Mouse (Mus musculus): Measurements from ENCODE around the gene Cabp7. TPM values are rescaled to one million over a fixed set of nuclear protein-coding genes. Genes with fewer than 3 reads are reported as not detected.

Cabp7 gene
- polyA plus RNA-seq, 1 experiment, result 29.8 TPM

DNA sequence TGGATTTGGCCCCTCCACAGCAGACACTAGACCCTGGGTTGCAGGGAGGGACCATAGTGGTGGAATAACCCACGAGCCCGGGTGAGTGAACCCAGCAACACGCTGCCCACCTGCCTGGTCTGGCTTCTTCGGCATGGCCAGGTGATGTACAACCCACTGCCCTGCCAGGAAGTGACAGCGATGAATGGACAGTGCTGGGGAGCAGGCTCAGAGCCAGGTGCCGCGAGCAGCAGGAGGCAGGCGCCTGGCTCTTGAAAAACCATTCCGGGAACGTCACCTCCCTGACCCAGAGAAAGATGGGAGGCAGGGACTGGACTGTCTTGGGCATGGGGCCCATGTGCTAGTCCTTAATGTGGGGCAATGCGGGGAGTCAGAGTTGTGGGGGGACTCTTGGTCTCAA is 8.3 kb upstream of the Cabp7 start:
- TF ChIP-seq POLR2A (IDR thresholded peaks at IDR 0.05; ENCODE audit: extremely low read depth, insufficient read depth, low read length) (no peak), CTCF (IDR thresholded peaks at IDR 0.05; ENCODE audit: extremely low read depth, insufficient read depth, low read length) (no peak)
- Histone ChIP-seq H3K4me3 (ENCODE audit: insufficient read depth, low read length) (no peak overlapping the region), H3K27ac (ENCODE audit: insufficient read depth, low read length) (no peak overlapping the region), H3K4me1 (ENCODE audit: control insufficient read depth, insufficient read depth, low read length) (no peaks in the 10 kb centered on the region)

DNA sequence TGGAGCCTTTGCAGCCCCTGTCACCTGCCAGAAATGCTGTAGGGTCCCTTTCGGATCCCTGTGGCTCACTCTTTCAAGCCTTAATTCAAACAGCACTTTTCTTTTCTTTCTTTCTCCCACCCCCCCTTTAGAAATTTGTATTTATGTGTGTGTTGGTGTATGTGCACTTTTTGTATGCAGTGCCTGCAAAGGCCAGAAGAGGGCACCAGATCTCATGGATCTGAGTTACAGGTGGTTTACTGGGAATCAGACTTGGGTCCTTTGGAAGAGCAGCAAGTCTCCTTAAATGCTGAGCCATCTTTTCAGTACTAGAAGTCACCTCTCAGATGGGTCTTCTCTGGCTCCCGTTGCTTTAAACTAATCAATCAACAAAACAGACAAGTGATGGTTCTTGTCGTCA is 7.5 kb upstream of the Cabp7 start:
- no peak overlapping the region for H3K27ac ChIP-seq (ENCODE audit: insufficient read depth, low read length)
- H3K4me3 ChIP-seq (ENCODE audit: insufficient read depth, low read length), result no peak overlapping the region
- H3K4me1 ChIP-seq (ENCODE audit: control insufficient read depth, insufficient read depth, low read length), result no peaks in the 10 kb centered on the region
- TF ChIP-seq POLR2A (IDR thresholded peaks at IDR 0.05; ENCODE audit: extremely low read depth, insufficient read depth, low read length) (no peak), CTCF (IDR thresholded peaks at IDR 0.05; ENCODE audit: extremely low read depth, insufficient read depth, low read length) (0 out of 2 replicates have a peak, but pooled peaks have one; percentile 5)

DNA sequence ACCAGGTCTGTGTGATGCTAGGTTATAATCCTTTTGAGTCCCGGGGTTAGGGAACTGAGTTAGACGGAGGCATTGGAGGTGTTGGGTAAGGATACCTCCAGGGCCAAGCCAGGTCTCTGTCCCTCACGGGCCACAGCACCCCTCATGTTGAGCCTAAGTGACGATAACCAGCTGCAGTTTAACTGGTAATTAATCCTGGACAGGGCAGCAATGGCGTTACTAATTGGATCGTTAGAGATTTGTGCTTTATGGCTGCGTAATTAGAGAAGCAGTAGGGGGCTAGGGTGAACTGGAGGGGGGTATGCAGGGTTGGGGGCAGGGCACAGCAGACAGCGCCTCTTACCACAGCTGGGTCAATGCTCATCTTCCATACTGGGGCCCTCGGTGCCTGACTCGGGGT is 6.3 kb upstream of the Cabp7 start:
- H3K27ac ChIP-seq (ENCODE audit: insufficient read depth, low read length), result no peak overlapping the region
- no peak for TF ChIP-seq POLR2A (IDR thresholded peaks at IDR 0.05; ENCODE audit: extremely low read depth, insufficient read depth, low read length)
- no peak for TF ChIP-seq CTCF (IDR thresholded peaks at IDR 0.05; ENCODE audit: extremely low read depth, insufficient read depth, low read length)
- no peaks in the 10 kb centered on the region for H3K4me1 ChIP-seq (ENCODE audit: control insufficient read depth, insufficient read depth, low read length)
- H3K4me3 ChIP-seq (ENCODE audit: insufficient read depth, low read length), result no peak overlapping the region

- no peak for TF ChIP-seq POLR2A (IDR thresholded peaks at IDR 0.05; ENCODE audit: extremely low read depth, insufficient read depth, low read length)
- TF ChIP-seq CTCF (IDR thresholded peaks at IDR 0.05; ENCODE audit: extremely low read depth, insufficient read depth, low read length), result no peak
Measured at GRCm38 (mm10) chr11:4750263-4750662, 3.7 kb upstream of the Cabp7 start.

GRCm38 (mm10) chr11:4747285-4747684 is 707 bp upstream of the Cabp7 start:
- peak overlapping the region; percentile 8 for H3K4me3 ChIP-seq (ENCODE audit: insufficient read depth, low read length)
- no peaks in the 10 kb centered on the region for H3K4me1 ChIP-seq (ENCODE audit: control insufficient read depth, insufficient read depth, low read length)
- TF ChIP-seq CTCF (IDR thresholded peaks at IDR 0.05; ENCODE audit: extremely low read depth, insufficient read depth, low read length) (no peak), POLR2A (IDR thresholded peaks at IDR 0.05; ENCODE audit: extremely low read depth, insufficient read depth, low read length) (no peak)
- no peak overlapping the region for H3K27ac ChIP-seq (ENCODE audit: insufficient read depth, low read length)

More at GRCm38 (mm10) chr11:4750263-4750662, 3.7 kb upstream of the Cabp7 start:
- H3K27ac ChIP-seq (ENCODE audit: insufficient read depth, low read length), result no peak overlapping the region
- no peak overlapping the region for H3K4me3 ChIP-seq (ENCODE audit: insufficient read depth, low read length)
- H3K4me1 ChIP-seq (ENCODE audit: control insufficient read depth, insufficient read depth, low read length), result no peaks in the 10 kb centered on the region

- Histone ChIP-seq H3K27ac (ENCODE audit: insufficient read depth, low read length) (no peak overlapping the region), H3K4me3 (ENCODE audit: insufficient read depth, low read length) (peak overlapping the region; percentile 35), H3K4me1 (ENCODE audit: control insufficient read depth, insufficient read depth, low read length) (no peaks in the 10 kb centered on the region)
- TF ChIP-seq CTCF (IDR thresholded peaks at IDR 0.05; ENCODE audit: extremely low read depth, insufficient read depth, low read length) (no peak), POLR2A (IDR thresholded peaks at IDR 0.05; ENCODE audit: extremely low read depth, insufficient read depth, low read length) (no peak)
Measured at GRCm38 (mm10) chr11:4745969-4746368, 609 bp downstream of the Cabp7 start.

- Histone ChIP-seq H3K27ac (ENCODE audit: insufficient read depth, low read length) (no peak overlapping the region), H3K4me3 (ENCODE audit: insufficient read depth, low read length) (no peak overlapping the region; the same call in 1 of the 2 replicates), H3K4me1 (ENCODE audit: control insufficient read depth, insufficient read depth, low read length) (no peaks in the 10 kb centered on the region)
- TF ChIP-seq POLR2A (IDR thresholded peaks at IDR 0.05; ENCODE audit: extremely low read depth, insufficient read depth, low read length) (no peak), CTCF (IDR thresholded peaks at IDR 0.05; ENCODE audit: extremely low read depth, insufficient read depth, low read length) (no peak)
Measured at GRCm38 (mm10) chr11:4744691-4745090, 1.9 kb downstream of the Cabp7 start.

- H3K4me3 ChIP-seq (ENCODE audit: insufficient read depth, low read length), result no peak overlapping the region
- TF ChIP-seq CTCF (IDR thresholded peaks at IDR 0.05; ENCODE audit: extremely low read depth, insufficient read depth, low read length) (no peak), POLR2A (IDR thresholded peaks at IDR 0.05; ENCODE audit: extremely low read depth, insufficient read depth, low read length) (no peak)
- no peaks in the 10 kb centered on the region for H3K4me1 ChIP-seq (ENCODE audit: control insufficient read depth, insufficient read depth, low read length)
- H3K27ac ChIP-seq (ENCODE audit: insufficient read depth, low read length), result no peak overlapping the region
Measured at GRCm38 (mm10) chr11:4740785-4741184, 5.8 kb downstream of the Cabp7 start.

DNA sequence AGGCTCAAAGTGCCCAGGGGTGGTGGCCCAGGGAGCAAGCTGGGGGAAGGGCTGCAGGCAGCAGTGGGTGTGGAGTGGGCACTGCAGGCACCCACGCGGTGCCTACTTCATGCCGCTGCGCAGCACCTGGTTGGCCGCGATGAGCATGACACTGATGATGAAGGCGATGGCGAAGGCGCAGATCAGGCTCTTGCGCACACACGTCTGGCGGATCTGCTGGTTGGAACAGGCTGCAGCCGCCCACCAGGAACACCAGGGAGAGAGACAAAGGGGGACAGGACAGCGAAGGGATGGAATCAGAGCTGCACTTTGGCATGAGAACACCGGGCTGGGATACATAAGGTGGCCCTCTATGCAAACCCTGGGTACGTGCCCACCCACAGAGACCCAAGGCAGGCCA is 7.9 kb downstream of the Cabp7 start:
- no peak overlapping the region for H3K4me3 ChIP-seq (ENCODE audit: insufficient read depth, low read length)
- no peaks in the 10 kb centered on the region for H3K4me1 ChIP-seq (ENCODE audit: control insufficient read depth, insufficient read depth, low read length)
- no peak overlapping the region for H3K27ac ChIP-seq (ENCODE audit: insufficient read depth, low read length)
- no peak for TF ChIP-seq CTCF (IDR thresholded peaks at IDR 0.05; ENCODE audit: extremely low read depth, insufficient read depth, low read length)
- no peak for TF ChIP-seq POLR2A (IDR thresholded peaks at IDR 0.05; ENCODE audit: extremely low read depth, insufficient read depth, low read length)

DNA sequence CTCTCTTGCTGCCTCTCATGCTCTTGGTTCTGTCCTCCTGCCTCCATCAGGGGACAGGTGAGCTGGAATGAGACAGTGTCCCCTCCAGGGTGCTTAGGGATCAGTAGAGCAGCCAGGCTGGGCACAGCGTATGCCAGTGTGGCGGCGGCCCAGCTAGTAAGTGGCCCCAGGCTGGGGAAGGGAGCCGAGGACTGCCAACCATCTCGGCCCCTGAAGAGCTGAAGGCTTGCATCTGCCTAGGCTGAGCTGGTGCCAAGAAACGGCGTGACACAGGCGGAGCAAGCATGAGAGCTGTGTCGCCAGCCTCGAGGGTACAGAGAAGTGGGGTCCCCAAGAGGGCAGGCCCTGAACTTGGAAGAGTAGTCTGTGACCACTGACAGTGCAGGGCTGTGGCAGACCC is 8.9 kb downstream of the Cabp7 start:
- no peak overlapping the region for H3K27ac ChIP-seq (ENCODE audit: insufficient read depth, low read length)
- no peak overlapping the region for H3K4me3 ChIP-seq (ENCODE audit: insufficient read depth, low read length)
- no peaks in the 10 kb centered on the region for H3K4me1 ChIP-seq (ENCODE audit: control insufficient read depth, insufficient read depth, low read length)
- TF ChIP-seq CTCF (IDR thresholded peaks at IDR 0.05; ENCODE audit: extremely low read depth, insufficient read depth, low read length), result no peak

DNA sequence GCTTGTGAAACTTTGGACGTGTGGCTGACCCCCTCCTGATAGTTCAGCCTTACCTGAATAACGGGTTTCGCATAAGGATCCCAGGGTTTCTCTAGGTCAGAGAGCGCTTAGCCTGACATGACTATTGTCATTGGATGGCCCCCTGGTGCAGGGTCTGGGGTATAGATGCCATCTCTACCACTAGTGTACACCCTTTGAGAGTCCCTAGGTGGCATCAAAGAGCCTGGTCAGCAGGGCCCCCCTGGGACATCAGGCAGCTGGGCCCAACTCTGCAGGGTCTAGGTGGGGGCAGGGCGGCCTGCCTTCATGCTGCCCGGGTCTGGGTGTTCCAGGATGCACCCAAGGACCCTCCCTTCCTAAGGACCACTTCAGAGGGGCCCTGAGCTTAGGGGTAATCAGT is 10.2 kb downstream of the Cabp7 start:
- Histone ChIP-seq H3K4me1 (ENCODE audit: control insufficient read depth, insufficient read depth, low read length) (no peaks in the 10 kb centered on the region), H3K27ac (ENCODE audit: insufficient read depth, low read length) (no peak overlapping the region), H3K4me3 (ENCODE audit: insufficient read depth, low read length) (no peak overlapping the region)
- TF ChIP-seq POLR2A (IDR thresholded peaks at IDR 0.05; ENCODE audit: extremely low read depth, insufficient read depth, low read length) (no peak), CTCF (IDR thresholded peaks at IDR 0.05; ENCODE audit: extremely low read depth, insufficient read depth, low read length) (no peak)
